Mouse (Mus musculus): ENCODE data around the gene Intu. TPM values are rescaled to one million over a fixed set of nuclear protein-coding genes. Genes with fewer than 3 reads are reported as not detected.

Intu gene
- polyA plus RNA-seq, 1 experiment from 2014 or later = 3.6 TPM

DNA sequence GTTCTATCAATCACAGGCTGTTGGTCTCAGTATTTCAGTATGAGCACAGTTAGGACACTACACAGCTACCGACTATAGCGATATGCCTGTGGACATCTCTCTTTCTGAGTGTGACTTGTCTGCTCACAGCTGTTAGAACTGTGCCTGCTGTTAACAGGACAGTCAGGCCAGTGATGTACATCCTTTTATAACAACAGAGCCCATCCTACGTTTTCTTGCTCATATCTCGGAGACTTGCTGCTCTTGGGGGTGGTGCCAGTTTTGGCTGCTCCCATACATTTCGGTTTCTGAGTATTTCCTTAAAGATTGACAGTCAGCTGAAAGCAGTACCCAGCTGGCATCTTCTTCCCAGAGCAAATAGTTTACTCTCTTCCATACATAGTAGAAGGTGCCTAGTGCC is 125.3 kb downstream of the Intu start:
- WGBS = 94% methylated on average over 5 of the region's 5 CpGs
- no peaks in the 10 kb centered on the region for H3K4me1 ChIP-seq (replicated peaks)
- ATAC-seq (ENCODE audit: insufficient number of reproducible peaks, insufficient read depth, low FRiP score, low TSS enrichment, low read depth) = no peak

DNA sequence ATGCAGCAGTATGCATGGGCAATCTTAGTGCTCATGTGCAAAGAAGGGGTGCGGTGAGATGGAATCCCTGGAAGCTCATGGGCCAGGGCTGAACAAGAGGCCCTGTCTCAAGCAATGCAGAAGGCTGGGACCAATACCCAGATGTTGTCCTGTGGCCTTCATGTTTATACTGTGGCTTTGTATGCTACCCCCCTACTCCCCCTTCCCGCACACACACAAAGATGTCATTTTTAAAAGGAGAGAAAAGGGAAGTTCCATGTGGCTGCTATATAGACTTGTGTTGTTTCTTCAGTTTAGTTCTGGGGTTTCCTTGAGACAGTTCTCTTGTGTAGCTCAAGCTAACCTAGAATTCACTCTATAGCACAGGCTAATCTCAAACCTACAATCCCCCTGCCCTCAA is 129.1 kb downstream of the Intu start:
- 94% methylated on average over 2 of the region's 2 CpGs for WGBS
- Histone ChIP-seq H3K9me3 (no peaks in the 10 kb centered on the region), H3K9ac (replicated peaks) (no peak overlapping the region), H3K4me1 (replicated peaks) (no peaks in the 10 kb centered on the region), H3K27ac (no peak overlapping the region), H3K4me3 (replicated peaks) (no peak overlapping the region), H3K27me3 (no peaks in the 10 kb centered on the region), H3K36me3 (peaks cover 26% of the 10 kb centered on the region), H3K4me2 (no peak overlapping the region)
- no peak for ATAC-seq (ENCODE audit: insufficient number of reproducible peaks, insufficient read depth, low FRiP score, low TSS enrichment, low read depth)

More for the DNA sequence above, 125.3 kb downstream of the Intu start:
- Histone ChIP-seq H3K36me3 (peaks cover 21% of the 10 kb centered on the region), H3K9me3 (no peaks in the 10 kb centered on the region), H3K27me3 (no peaks in the 10 kb centered on the region), H3K4me2 (no peak overlapping the region), H3K4me3 (replicated peaks) (no peak overlapping the region), H3K9ac (replicated peaks) (no peak overlapping the region), H3K27ac (no peak overlapping the region)

GRCm38 (mm10) chr3:40666109-40666508 is 135.0 kb downstream of the Intu start:
- no peak for ATAC-seq (ENCODE audit: insufficient number of reproducible peaks, insufficient read depth, low FRiP score, low TSS enrichment, low read depth)
- Histone ChIP-seq H3K27me3 (no peaks in the 10 kb centered on the region), H3K36me3 (peaks cover 27% of the 10 kb centered on the region; the same call in 1 of the 2 replicates), H3K9me3 (no peaks in the 10 kb centered on the region), H3K4me2 (no peak overlapping the region), H3K4me1 (replicated peaks) (no peaks in the 10 kb centered on the region), H3K4me3 (replicated peaks) (no peak overlapping the region), H3K27ac (no peak overlapping the region), H3K9ac (replicated peaks) (no peak overlapping the region)
- WGBS = 59% methylated on average over 4 of the region's 4 CpGs

DNA sequence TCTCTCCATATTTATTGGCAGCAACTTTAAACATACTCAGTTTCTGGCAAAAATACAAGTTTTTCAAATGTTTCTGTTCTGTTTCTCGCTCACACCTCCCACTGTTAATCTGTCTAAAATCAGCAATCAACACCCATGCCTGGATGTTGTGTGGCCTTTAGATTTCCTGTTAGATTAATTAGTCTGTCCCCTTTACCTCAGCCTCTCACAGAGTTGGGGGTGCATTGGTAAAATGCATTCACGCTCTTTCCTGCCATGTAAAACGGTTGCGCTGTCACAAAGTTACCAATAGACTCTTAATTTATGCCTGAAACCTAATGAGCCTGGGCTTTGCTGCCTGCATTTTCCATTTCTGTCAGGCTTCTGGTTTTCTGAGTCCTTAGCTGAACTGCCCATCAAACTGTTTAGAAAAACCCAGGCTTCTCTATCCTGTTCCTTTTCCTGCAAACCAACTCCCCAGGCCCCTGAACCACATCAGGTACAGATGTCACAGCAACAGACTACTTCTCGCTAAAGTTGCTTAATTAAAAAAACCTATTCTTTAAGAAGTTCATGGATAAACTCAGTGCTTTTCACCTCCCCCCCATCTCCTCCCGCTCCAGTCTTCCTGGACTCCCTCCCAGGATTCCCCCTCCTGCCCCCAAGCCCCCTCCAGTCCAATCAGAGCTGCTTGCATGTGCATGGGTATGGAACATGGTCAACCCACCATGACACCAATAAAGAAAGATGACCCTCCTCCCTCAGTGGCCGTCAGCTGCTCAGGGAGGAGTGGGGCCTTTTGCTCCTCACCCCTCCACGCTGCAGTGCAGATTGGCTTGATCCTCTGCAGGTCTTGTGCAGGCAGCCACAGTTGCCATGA is 136.0 kb downstream of the Intu start:
- WGBS = 58% methylated on average over 8 of the region's 8 CpGs
- peaks cover 25% of the 10 kb centered on the region; the same call in 1 of the 2 replicates for H3K36me3 ChIP-seq
- no peaks in the 10 kb centered on the region for H3K4me1 ChIP-seq (replicated peaks)
- no peaks in the 10 kb centered on the region for H3K27me3 ChIP-seq
- no peak overlapping the region for H3K4me3 ChIP-seq (replicated peaks)
- H3K9ac ChIP-seq (replicated peaks) = no peak overlapping the region
- H3K27ac ChIP-seq = no peak overlapping the region
- no peak overlapping the region for H3K4me2 ChIP-seq
- ATAC-seq (ENCODE audit: insufficient number of reproducible peaks, insufficient read depth, low FRiP score, low TSS enrichment, low read depth) = no peak
- no peaks in the 10 kb centered on the region for H3K9me3 ChIP-seq

GRCm38 (mm10) chr3:40668889-40669288 is 137.8 kb downstream of the Intu start:
- no peak overlapping the region for H3K9ac ChIP-seq (replicated peaks)
- ATAC-seq (ENCODE audit: insufficient number of reproducible peaks, insufficient read depth, low FRiP score, low TSS enrichment, low read depth) = no peak
- WGBS = 73% methylated on average over 6 of the region's 6 CpGs

DNA sequence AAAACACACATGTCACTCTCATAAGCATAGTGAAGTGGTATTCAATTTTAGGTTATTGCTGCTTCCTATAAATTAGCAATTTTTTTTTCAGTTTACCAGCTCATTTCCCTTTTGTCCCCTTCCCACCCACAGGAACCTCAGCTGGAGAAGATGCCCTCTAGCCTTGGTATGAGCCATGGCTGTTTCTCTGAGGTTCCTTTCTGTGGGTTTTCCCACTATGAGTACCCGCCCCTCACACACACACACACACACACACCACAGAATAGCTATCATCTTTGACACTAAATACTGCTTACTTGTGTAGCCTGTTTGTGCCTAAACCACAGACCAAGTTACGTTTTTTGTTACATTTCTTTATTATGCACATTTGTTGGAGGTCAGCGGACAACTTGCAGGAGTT is 138.3 kb downstream of the Intu start:
- 86% methylated on average over 3 of the region's 3 CpGs for WGBS
- no peak overlapping the region for H3K4me3 ChIP-seq (replicated peaks)
- H3K9ac ChIP-seq (replicated peaks) = no peak overlapping the region
- no peak overlapping the region for H3K27ac ChIP-seq
- no peak overlapping the region for H3K4me2 ChIP-seq
- no peaks in the 10 kb centered on the region for H3K4me1 ChIP-seq (replicated peaks)
- no peaks in the 10 kb centered on the region for H3K9me3 ChIP-seq
- H3K36me3 ChIP-seq = peaks cover 18% of the 10 kb centered on the region; the same call in 1 of the 2 replicates
- ATAC-seq (ENCODE audit: insufficient number of reproducible peaks, insufficient read depth, low FRiP score, low TSS enrichment, low read depth) = no peak
- H3K27me3 ChIP-seq = no peaks in the 10 kb centered on the region

More at GRCm38 (mm10) chr3:40668889-40669288, 137.8 kb downstream of the Intu start:
- Histone ChIP-seq H3K4me1 (replicated peaks) (no peaks in the 10 kb centered on the region), H3K36me3 (peaks cover 20% of the 10 kb centered on the region; the same call in 1 of the 2 replicates), H3K27me3 (no peaks in the 10 kb centered on the region), H3K27ac (no peak overlapping the region), H3K9me3 (no peaks in the 10 kb centered on the region), H3K4me3 (replicated peaks) (no peak overlapping the region), H3K4me2 (no peak overlapping the region)

GRCm38 (mm10) chr3:40673515-40673914 is 142.4 kb downstream of the Intu start:
- 31% methylated on average over 1 of the region's 1 CpGs for WGBS
- no peak for ATAC-seq (ENCODE audit: insufficient number of reproducible peaks, insufficient read depth, low FRiP score, low TSS enrichment, low read depth)

DNA sequence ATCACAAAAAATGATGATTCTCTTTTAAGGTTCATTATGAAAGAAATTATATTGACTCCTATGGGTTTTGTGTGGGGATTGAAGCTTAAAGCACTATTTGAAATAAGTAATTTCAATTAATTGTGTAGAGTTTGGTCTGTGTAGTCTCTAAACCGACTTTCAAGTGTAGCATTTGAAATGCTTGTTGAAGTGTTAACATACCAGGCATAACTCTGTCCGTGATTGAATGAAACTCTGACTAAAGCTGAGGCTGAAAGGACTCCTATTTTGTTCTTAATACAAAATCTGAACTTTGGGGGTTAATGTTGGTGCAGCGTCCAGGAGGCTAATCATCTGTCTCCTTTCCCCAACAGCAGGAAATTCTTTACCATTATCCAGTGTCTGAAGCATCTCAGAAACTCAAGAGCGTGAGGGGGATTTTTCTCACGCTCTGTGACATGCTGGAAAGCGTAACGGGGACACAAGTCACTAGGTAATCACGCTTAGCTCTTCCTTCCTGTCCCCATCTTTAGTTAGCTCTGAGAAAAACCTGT is 143.9 kb downstream of the Intu start:
- Histone ChIP-seq H3K9me3 (no peaks in the 10 kb centered on the region), H3K4me1 (replicated peaks) (no peaks in the 10 kb centered on the region), H3K4me2 (no peak overlapping the region), H3K9ac (replicated peaks) (no peak overlapping the region), H3K27me3 (no peaks in the 10 kb centered on the region), H3K36me3 (peaks cover 6% of the 10 kb centered on the region; the same call in 1 of the 2 replicates), H3K4me3 (replicated peaks) (no peak overlapping the region), H3K27ac (no peak overlapping the region)
- 55% methylated on average over 8 of the region's 8 CpGs for WGBS
- no peak for ATAC-seq (ENCODE audit: insufficient number of reproducible peaks, insufficient read depth, low FRiP score, low TSS enrichment, low read depth)

More at GRCm38 (mm10) chr3:40673515-40673914, 142.4 kb downstream of the Intu start:
- no peaks in the 10 kb centered on the region for H3K9me3 ChIP-seq
- no peaks in the 10 kb centered on the region for H3K4me1 ChIP-seq (replicated peaks)
- H3K27ac ChIP-seq = no peak overlapping the region
- H3K9ac ChIP-seq (replicated peaks) = no peak overlapping the region
- H3K36me3 ChIP-seq = peaks cover 6% of the 10 kb centered on the region; the same call in 1 of the 2 replicates
- H3K4me3 ChIP-seq (replicated peaks) = no peak overlapping the region
- no peaks in the 10 kb centered on the region for H3K27me3 ChIP-seq
- no peak overlapping the region for H3K4me2 ChIP-seq

DNA sequence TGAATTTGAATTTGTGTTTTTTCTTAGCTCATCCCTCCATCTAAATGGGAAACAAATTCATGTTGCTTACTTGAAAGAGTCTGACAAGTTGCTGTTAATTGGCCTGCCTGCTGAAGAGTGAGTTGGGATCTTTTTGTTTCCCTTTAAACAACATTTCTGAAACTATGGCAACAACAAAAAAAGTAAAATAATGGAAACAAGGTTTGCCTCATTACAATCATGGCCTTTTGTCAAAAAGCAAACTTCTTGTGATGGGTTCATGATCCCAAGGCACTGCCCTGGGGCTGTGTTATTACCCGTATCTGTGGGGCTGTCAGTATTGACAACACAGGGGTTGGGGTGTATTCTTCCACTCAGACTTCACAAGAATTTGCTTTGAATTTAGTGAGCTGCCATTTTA is 147.8 kb downstream of the Intu start:
- 67% methylated on average over 1 of the region's 1 CpGs for WGBS
- no peak overlapping the region for H3K4me3 ChIP-seq (replicated peaks)
- no peak overlapping the region for H3K4me2 ChIP-seq
- no peak overlapping the region for H3K27ac ChIP-seq
- no peak overlapping the region for H3K9ac ChIP-seq (replicated peaks)
- no peaks in the 10 kb centered on the region for H3K9me3 ChIP-seq
- H3K36me3 ChIP-seq = peaks cover 8% of the 10 kb centered on the region; the same call in 1 of the 2 replicates
- no peaks in the 10 kb centered on the region for H3K27me3 ChIP-seq
- no peaks in the 10 kb centered on the region for H3K4me1 ChIP-seq (replicated peaks)
- ATAC-seq (ENCODE audit: insufficient number of reproducible peaks, insufficient read depth, low FRiP score, low TSS enrichment, low read depth) = no peak

GRCm38 (mm10) chr3:40682404-40682803 is 151.3 kb downstream of the Intu start:
- Histone ChIP-seq H3K9me3 (no peaks in the 10 kb centered on the region), H3K36me3 (peaks cover 8% of the 10 kb centered on the region; the same call in 1 of the 2 replicates), H3K27ac (no peak overlapping the region), H3K4me1 (replicated peaks) (peaks cover 13% of the 10 kb centered on the region), H3K27me3 (no peaks in the 10 kb centered on the region), H3K4me2 (no peak overlapping the region), H3K4me3 (replicated peaks) (no peak overlapping the region), H3K9ac (replicated peaks) (no peak overlapping the region)
- WGBS = 85% methylated on average over 11 of the region's 11 CpGs
- no peak for ATAC-seq (ENCODE audit: insufficient number of reproducible peaks, insufficient read depth, low FRiP score, low TSS enrichment, low read depth)

GRCm38 (mm10) chr3:40683171-40683570 is 152.1 kb downstream of the Intu start:
- no peak overlapping the region for H3K4me3 ChIP-seq (replicated peaks)
- H3K27me3 ChIP-seq = no peaks in the 10 kb centered on the region
- no peak overlapping the region for H3K27ac ChIP-seq
- H3K9ac ChIP-seq (replicated peaks) = no peak overlapping the region
- 90% methylated on average over 18 of the region's 18 CpGs for WGBS
- no peaks in the 10 kb centered on the region for H3K9me3 ChIP-seq
- no peak overlapping the region for H3K4me2 ChIP-seq
- H3K36me3 ChIP-seq = peaks cover 13% of the 10 kb centered on the region
- no peak for ATAC-seq (ENCODE audit: insufficient number of reproducible peaks, insufficient read depth, low FRiP score, low TSS enrichment, low read depth)
- peaks cover 13% of the 10 kb centered on the region for H3K4me1 ChIP-seq (replicated peaks)
